Mouse (Mus musculus) spleen, adult 12 weeks (tissue): ENCODE measurements at regions not wholly inside any gene's neighbourhood (a gene's known extent, or its start where the extent isn't known, plus 50 kb on each side); places are given as distances from the start of the nearest gene placed in this dataset.

ENCODE experiments used
- DNase-seq: peaks from one replicate; pipeline ENCODE4 v3.0.0; 2022; ENCODE audit warnings: low spot score

GRCm38 (mm10) chr10:16742246-16742645 is 980.8 kb upstream of the Cited2 start:
- no peak for DNase-seq

GRCm38 (mm10) chr10:16751546-16751945 is 971.5 kb upstream of the Cited2 start:
- no peak for DNase-seq

DNA sequence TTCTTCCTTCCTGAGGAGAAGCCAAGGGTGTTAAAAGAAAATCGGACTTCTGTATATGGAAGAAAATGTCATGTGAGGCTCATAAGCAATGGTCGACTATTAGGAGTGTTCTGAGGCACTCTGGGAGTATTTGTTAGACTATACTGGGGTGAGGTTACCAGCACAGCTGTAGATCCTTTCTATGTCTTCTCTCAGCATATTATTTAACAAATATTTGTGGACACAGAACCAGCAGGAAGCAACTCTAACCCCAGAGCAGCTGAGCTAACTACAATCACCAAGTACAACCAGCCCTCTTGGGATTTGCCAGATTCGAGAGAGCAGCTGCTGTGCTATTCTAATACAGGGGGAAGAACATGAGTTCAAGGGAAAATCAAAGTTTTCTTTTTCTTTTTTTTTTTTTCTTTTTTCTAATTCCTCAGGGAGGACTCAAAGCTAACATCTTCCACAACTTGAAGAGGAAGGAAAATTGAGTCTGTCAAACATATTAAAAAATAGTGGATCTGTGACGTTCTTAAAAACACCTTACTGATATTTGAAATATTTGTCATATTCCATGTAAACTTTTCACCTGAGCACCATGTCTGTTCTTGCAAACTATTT is 933.3 kb upstream of the Cited2 start:
- no peak for DNase-seq

- no peak for DNase-seq
Observed at GRCm38 (mm10) chr10:16803978-16804377, 919.0 kb upstream of the Cited2 start.

GRCm38 (mm10) chr10:16810716-16811115 is 912.3 kb upstream of the Cited2 start:
- no peak for DNase-seq

DNA sequence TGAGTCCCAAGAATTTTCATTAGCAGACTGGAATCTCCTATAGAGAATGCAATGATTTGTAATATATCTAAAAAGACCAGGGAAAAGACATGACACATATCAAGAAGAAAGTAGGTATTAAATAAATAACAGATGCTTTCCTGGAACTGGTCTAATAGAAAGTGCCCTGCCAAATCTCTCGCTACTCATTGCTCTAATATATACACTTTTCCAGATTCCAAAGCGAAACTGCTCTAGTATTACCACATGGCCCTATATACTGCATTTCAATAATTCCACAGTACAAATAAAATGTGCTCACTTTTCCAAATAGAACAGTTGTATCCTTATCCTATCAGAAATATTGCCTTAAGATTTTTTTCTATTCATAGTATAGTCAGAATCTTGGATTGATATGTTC is 909.0 kb upstream of the Cited2 start:
- no peak for DNase-seq

DNA sequence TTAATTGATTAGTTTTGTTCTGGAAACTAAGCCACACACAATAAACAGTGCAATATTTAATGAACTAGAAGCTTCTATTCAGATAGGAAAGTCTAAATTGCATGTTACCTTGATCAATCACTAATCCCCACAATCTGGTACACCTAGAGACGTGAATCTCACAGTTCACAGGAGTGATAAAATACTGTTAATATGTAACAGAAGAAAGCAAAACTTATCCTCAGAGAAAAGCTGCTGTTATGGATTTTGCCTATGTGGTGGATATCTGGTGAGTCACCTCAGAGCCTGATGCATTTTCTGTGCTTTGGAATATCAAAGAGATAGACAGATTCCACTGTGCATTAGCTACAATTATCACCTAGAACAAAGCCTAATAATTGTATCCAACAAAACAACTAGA is 861.5 kb upstream of the Cited2 start:
- DNase-seq, result no peak

- no peak for DNase-seq
Observed at GRCm38 (mm10) chr10:16866914-16867313, 856.1 kb upstream of the Cited2 start.

GRCm38 (mm10) chr10:16874131-16874530 is 848.9 kb upstream of the Cited2 start:
- DNase-seq, result no peak

DNA sequence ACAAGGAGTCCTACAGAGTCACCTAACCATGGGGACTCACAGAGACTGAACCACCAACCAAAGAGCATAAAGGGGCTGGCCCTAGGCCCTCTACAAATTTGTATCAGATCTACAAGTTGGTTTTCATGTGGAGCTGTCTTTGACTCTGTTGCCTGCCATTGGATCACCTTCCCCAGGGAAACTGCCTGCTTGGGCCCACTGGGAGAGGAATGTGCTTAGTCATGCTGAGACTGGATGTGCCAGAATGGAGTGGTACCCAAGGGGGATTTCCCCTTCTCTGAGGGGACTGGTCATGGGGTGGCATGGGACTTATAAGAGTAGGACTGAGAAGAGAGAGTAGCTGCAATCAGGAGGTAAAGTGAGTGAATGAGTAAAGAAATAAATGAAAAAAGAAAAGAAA is 844.8 kb upstream of the Cited2 start:
- no peak for DNase-seq

- DNase-seq, result no peak
Observed at GRCm38 (mm10) chr10:16893316-16893715, 829.7 kb upstream of the Cited2 start.

DNA sequence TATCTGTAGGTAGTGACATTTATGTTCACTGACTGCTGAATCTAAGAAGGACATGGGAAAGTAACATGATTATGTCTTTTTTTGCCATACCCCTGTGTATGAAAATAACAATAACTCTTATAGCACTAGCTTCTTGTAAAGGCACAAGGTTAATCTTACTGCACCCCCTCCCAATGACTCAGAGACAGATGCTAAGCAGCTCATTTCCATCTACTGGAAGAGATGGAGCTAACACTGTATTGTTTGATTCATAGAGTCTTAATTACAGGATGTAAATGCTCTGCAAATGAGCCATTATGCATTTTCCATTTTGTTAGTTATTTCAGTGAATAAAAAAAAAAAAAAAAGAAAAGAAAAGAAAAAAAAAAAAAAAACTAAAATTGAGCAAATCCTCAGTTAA is 827.7 kb upstream of the Cited2 start:
- DNase-seq, result no peak

GRCm38 (mm10) chr10:16922888-16923287 is 800.1 kb upstream of the Cited2 start:
- DNase-seq, result no peak

DNA sequence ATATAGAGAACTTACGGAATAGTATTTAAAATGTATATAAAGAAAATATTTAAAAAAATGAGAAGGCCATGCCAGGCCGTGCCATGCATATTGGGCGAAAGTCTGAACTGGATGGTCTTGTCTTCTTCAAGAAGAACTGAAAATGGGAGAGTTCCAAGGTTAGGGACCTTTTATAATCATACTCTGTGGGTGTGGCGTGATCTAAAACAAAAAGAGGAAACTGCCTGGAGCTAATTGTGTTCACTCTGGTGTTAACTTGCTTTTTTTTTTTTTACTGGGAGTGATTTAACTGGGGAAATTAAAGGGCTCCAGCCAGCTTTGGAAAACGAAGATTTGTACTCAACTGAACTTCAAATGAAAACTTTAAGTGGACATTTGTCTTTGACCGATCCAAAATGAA is 799.2 kb upstream of the Cited2 start:
- no peak for DNase-seq

DNA sequence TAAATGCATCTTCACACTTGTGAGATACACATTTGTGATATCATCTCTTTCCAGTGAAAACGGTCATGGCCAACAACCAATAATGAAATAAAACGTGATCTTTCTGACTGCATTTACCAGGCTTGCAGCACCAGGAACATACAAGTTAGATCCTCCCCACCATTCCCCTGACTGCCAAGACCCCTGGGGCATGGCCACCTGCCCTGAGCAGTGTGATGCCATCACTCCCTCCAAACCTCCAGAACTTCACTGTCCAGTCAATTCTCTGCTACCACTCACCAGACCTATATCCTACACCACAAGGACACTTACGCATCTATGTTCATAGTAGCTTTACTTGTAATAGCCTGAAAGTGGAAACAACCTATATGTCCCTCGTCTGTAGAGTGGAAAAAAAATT is 785.3 kb upstream of the Cited2 start:
- DNase-seq, result no peak

GRCm38 (mm10) chr10:16951636-16952035 is 771.4 kb upstream of the Cited2 start:
- DNase-seq, result no peak

DNA sequence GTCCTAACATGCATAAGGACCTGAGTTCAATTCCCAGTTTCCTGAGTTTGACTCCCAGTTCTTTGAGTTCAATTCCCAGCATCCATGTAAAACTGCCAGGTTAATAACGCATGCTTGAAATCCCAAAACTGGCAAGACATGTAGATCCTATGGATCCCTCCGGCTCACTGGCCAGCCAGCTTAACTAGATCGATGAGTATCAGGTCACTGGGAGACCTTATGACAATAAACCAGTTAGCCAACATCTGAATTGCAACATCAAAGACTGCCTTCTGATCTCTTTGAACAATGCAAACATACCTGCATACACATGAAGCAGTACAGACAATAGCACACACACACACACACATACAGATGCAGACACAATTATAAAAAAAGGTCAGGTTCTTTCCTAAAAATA is 762.0 kb upstream of the Cited2 start:
- DNase-seq, result no peak

DNA sequence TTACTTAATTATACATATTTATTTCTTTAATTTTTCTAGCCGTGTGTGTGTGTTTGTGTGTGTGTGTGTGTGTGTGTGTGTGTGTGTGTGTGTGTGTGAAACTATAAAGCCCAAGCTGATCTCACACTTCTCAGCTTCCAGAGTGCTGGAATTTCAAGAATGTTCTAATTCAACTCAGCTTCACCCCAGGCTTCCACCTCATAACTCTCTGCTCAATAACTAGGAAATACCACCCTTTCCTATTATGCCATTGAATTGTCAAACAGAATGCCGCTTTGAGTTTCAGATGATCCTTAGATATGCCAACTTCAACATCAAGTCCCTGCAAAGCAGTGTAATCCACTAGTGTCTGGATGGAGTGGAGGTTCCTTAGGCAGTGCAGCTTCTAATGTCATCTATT is 760.6 kb upstream of the Cited2 start:
- no peak for DNase-seq

DNA sequence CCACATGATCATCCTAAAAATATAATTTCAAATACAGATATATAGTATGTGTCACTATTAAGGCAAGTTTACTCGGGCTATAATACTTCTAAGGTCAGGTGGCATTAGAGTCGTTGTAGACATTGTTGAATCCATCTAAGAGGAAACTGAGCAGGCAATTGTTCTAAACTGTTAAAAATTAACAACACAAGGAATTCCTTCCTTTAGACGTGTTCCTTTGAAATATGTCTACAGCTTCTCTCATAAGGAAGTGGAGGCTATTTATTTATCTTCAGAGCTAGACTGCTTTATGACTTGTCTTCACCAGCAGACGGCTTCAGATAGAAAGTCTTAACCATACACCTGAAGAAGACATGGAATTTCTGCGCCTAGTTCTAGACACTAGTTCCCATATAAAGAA is 744.2 kb upstream of the Cited2 start:
- DNase-seq, result no peak

GRCm38 (mm10) chr10:16990227-16990626 is 732.8 kb upstream of the Cited2 start:
- no peak for DNase-seq

DNA sequence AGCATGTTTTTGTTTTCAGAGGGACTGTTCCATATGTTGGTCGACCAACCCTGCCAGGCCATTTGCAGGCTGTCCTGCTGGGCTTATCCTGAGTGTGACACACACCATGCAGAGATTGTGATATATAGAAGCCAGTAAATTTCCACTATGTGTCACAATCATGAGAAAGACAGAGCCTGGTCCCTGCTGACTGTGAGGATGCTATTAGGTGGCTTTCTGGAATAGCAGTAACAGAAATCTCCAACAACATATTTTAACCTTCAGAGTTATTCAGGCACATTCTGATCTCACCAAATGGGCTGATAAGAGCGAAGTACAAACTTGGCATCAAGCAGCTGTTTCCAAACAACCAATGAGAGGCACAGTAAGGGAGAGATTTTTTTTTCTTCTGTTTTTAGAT is 729.2 kb upstream of the Cited2 start:
- DNase-seq, result no peak

- DNase-seq, result no peak
Observed at GRCm38 (mm10) chr10:16994526-16994925, 728.5 kb upstream of the Cited2 start.

DNA sequence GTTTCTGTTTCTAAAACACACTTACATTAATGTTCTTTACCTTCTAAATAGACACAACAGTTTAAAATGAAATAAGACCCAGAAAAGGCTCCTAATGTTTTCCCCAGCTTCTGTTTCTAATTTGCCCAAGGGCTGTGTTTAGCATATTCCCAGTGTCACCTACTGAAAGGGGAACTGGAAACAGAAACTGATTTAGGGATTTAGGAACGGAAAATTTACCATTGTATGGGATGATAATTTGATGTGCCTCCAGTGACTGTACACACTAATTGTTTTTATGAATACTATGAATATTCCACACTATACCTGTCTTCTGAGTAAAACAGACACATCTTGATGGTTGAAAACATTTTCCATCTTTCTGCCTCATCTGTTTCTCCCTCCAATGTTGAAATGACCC is 728.0 kb upstream of the Cited2 start:
- DNase-seq, result no peak

- DNase-seq, result no peak
Observed at GRCm38 (mm10) chr10:16996820-16997466, 726.1 kb upstream of the Cited2 start.
